Mouse (Mus musculus): ENCODE measurements around the gene Arhgef18. TPM values are rescaled to one million over a fixed set of nuclear protein-coding genes. Genes with fewer than 3 reads are reported as not detected.

Gene Arhgef18
- polyA plus RNA-seq, 1 experiment from 2014 or later = 9.3 TPM

GRCm38 (mm10) chr8:3397597-3397996 is 4.8 kb downstream of the Arhgef18 start:
- Histone ChIP-seq H3K27me3 (no peaks in the 10 kb centered on the region), H3K27ac (replicated peaks) (no peak overlapping the region), H3K4me1 (peaks cover 21% of the 10 kb centered on the region), H3K4me3 (replicated peaks) (no peak overlapping the region), H3K9me3 (replicated peaks) (no peaks in the 10 kb centered on the region), H3K9ac (no peak overlapping the region), H3K4me2 (replicated peaks) (no peak overlapping the region), H3K36me3 (0 out of 2 replicates have a peak, but pooled peaks cover 8% of the 10 kb centered on the region)
- 88% methylated on average over 3 of the region's 3 CpGs for WGBS
- no peak for ATAC-seq (ENCODE audit: insufficient number of reproducible peaks, low FRiP score, low TSS enrichment, low read depth)

GRCm38 (mm10) chr8:3400509-3400908 is 7.7 kb downstream of the Arhgef18 start:
- Histone ChIP-seq H3K27me3 (no peaks in the 10 kb centered on the region), H3K9ac (no peak overlapping the region), H3K27ac (replicated peaks) (no peak overlapping the region), H3K4me3 (replicated peaks) (no peak overlapping the region), H3K4me1 (no peaks in the 10 kb centered on the region; the same call in 1 of the 2 replicates), H3K36me3 (0 out of 2 replicates have a peak, but pooled peaks cover 8% of the 10 kb centered on the region), H3K9me3 (replicated peaks) (no peaks in the 10 kb centered on the region), H3K4me2 (replicated peaks) (no peak overlapping the region)
- 36% methylated on average over 2 of the region's 2 CpGs for WGBS
- ATAC-seq (ENCODE audit: insufficient number of reproducible peaks, low FRiP score, low TSS enrichment, low read depth) = no peak

GRCm38 (mm10) chr8:3407417-3407816 is 14.6 kb downstream of the Arhgef18 start:
- H3K27me3 ChIP-seq = no peaks in the 10 kb centered on the region
- 75% methylated on average over 3 of the region's 3 CpGs for WGBS

DNA sequence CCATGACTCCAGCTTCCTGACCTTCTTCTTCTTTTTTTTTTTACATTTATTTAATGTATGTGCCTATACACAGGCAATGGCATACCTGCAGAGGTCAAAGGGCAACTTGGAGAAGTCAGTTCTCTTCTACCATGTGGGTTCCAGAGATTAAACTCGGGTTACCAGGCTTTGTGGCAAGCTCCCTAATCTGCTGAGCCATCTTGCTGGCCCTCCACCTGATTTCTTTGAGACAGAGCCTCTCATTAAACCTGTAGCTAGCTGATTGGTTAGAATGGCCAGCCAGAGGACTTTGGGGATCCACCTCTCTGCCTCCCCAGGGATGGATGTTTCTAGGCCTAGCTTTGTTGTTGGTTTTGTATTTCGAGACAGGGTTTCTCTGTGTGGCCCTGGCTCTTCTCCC is 18.3 kb downstream of the Arhgef18 start:
- 79% methylated on average over 2 of the region's 2 CpGs for WGBS
- no peak overlapping the region for H3K9ac ChIP-seq
- H3K4me1 ChIP-seq = no peaks in the 10 kb centered on the region
- no peak overlapping the region for H3K4me3 ChIP-seq (replicated peaks)
- no peaks in the 10 kb centered on the region for H3K27me3 ChIP-seq
- ATAC-seq (ENCODE audit: insufficient number of reproducible peaks, low FRiP score, low TSS enrichment, low read depth) = no peak
- H3K36me3 ChIP-seq = no peaks in the 10 kb centered on the region
- H3K27ac ChIP-seq (replicated peaks) = no peak overlapping the region
- no peaks in the 10 kb centered on the region for H3K9me3 ChIP-seq (replicated peaks)
- H3K4me2 ChIP-seq (replicated peaks) = no peak overlapping the region

More at GRCm38 (mm10) chr8:3407417-3407816, 14.6 kb downstream of the Arhgef18 start:
- H3K4me2 ChIP-seq (replicated peaks) = no peak overlapping the region
- no peak overlapping the region for H3K27ac ChIP-seq (replicated peaks)
- no peak overlapping the region for H3K9ac ChIP-seq
- no peaks in the 10 kb centered on the region for H3K9me3 ChIP-seq (replicated peaks)
- no peaks in the 10 kb centered on the region for H3K4me1 ChIP-seq
- H3K36me3 ChIP-seq = no peaks in the 10 kb centered on the region
- H3K4me3 ChIP-seq (replicated peaks) = no peak overlapping the region
- no peak for ATAC-seq (ENCODE audit: insufficient number of reproducible peaks, low FRiP score, low TSS enrichment, low read depth)

DNA sequence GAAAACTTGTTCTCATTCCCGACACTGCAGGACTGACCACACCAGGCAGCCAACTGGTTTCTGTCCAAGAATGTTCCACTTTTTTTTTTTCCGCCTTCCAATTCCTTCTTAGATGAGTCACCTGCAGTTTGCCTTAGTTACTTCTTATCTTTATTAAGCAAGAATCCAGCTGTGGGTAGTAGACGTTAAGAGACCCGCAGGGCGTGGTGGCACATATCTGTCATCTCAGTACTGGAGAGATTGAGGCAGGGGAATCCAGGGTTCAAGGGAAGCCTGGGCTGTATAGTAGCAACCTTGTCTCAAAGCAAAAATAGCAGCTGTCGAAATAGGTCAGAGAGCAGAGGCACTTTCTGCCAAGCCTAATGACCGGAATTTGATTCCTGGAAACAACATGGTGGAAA is 19.1 kb downstream of the Arhgef18 start:
- H3K4me3 ChIP-seq (replicated peaks) = no peak overlapping the region
- no peaks in the 10 kb centered on the region for H3K36me3 ChIP-seq
- H3K9me3 ChIP-seq (replicated peaks) = no peaks in the 10 kb centered on the region
- H3K9ac ChIP-seq = no peak overlapping the region
- no peak overlapping the region for H3K4me2 ChIP-seq (replicated peaks)
- H3K4me1 ChIP-seq = peaks cover 1% of the 10 kb centered on the region; the same call in 1 of the 2 replicates
- ATAC-seq (ENCODE audit: insufficient number of reproducible peaks, low FRiP score, low TSS enrichment, low read depth) = no peak
- WGBS = 80% methylated on average over 7 of the region's 7 CpGs
- H3K27me3 ChIP-seq = no peaks in the 10 kb centered on the region
- H3K27ac ChIP-seq (replicated peaks) = no peak overlapping the region

DNA sequence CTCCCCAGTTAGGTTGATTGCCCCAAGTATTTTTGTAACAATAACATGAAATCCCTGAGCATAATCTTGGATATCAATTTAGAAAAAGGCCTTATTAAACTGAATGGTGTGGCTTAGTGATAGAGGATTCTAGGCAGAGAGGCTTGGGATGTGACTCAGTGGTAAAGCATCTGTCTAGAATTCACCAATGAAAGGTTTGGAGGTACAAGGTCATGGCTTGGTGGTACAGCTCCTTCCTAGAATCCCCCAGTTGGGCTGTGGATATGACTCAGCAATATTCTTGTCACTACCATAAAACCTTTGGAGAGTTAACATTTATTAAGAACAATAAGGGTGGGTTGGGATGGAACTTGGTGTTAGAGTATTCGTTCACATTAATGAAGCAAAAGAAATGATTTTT is 20.0 kb downstream of the Arhgef18 start:
- no peak overlapping the region for H3K4me2 ChIP-seq (replicated peaks)
- H3K36me3 ChIP-seq = no peaks in the 10 kb centered on the region
- no peaks in the 10 kb centered on the region for H3K9me3 ChIP-seq (replicated peaks)
- H3K4me3 ChIP-seq (replicated peaks) = no peak overlapping the region
- H3K27me3 ChIP-seq = no peaks in the 10 kb centered on the region
- WGBS = 97% methylated on average over 1 of the region's 1 CpGs
- peaks cover 10% of the 10 kb centered on the region for H3K4me1 ChIP-seq
- no peak for ATAC-seq (ENCODE audit: insufficient number of reproducible peaks, low FRiP score, low TSS enrichment, low read depth)
- H3K27ac ChIP-seq (replicated peaks) = no peak overlapping the region
- H3K9ac ChIP-seq = no peak overlapping the region

GRCm38 (mm10) chr8:3414639-3415190 is 21.9 kb downstream of the Arhgef18 start:
- Histone ChIP-seq H3K4me2 (replicated peaks) (no peak overlapping the region), H3K27me3 (no peaks in the 10 kb centered on the region), H3K9me3 (replicated peaks) (no peaks in the 10 kb centered on the region), H3K4me1 (peaks cover 17% of the 10 kb centered on the region), H3K36me3 (no peaks in the 10 kb centered on the region), H3K9ac (no peak overlapping the region), H3K27ac (replicated peaks) (no peak overlapping the region), H3K4me3 (replicated peaks) (no peak overlapping the region)
- no peak for ATAC-seq (ENCODE audit: insufficient number of reproducible peaks, low FRiP score, low TSS enrichment, low read depth)
- WGBS = 70% methylated on average over 6 of the region's 6 CpGs

DNA sequence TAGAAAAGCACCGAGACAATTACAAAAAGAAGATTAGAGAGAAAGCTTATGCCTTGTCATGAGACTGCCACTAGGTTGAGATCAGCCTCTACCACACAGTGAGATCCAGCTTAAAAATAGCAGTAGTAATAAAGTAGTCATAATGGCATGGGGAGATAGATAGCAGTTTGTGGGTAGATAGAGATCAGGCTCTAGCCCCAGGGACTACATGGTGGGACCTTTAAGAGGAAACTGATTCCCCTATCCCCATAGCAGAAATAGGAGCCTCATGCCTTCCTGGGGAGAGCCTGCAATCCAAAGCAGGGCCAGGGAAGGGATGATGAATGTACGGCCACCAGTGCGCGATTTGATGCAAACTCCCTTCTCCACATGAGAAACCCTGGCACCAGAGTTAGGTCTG is 22.5 kb downstream of the Arhgef18 start:
- Histone ChIP-seq H3K27me3 (no peaks in the 10 kb centered on the region), H3K9me3 (replicated peaks) (no peaks in the 10 kb centered on the region), H3K4me3 (replicated peaks) (no peak overlapping the region), H3K36me3 (no peaks in the 10 kb centered on the region), H3K4me2 (replicated peaks) (no peak overlapping the region), H3K4me1 (peaks cover 17% of the 10 kb centered on the region), H3K9ac (no peak overlapping the region), H3K27ac (replicated peaks) (no peak overlapping the region)
- 63% methylated on average over 4 of the region's 4 CpGs for WGBS
- no peak for ATAC-seq (ENCODE audit: insufficient number of reproducible peaks, low FRiP score, low TSS enrichment, low read depth)

DNA sequence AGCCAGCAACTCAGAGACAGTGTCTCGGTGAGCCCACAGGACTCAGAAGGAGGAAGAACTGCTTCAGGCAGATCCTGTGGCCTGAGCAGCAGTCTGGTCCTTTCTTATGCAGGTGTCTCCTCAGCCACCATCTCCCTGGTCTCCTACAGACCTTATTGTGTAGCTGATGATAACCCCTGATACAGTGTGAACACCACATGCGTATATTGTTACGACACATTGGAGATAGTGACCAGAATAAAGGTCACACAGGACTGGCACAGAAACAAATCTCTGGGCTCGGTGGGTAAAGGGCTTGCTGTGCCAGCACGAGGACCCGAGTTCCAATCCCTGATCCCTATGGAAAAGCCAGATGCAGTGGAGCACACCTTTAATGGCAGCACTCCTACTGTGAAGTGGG is 22.9 kb downstream of the Arhgef18 start:
- Histone ChIP-seq H3K27ac (replicated peaks) (no peak overlapping the region), H3K9ac (no peak overlapping the region), H3K9me3 (replicated peaks) (no peaks in the 10 kb centered on the region), H3K27me3 (no peaks in the 10 kb centered on the region), H3K4me3 (replicated peaks) (no peak overlapping the region), H3K4me1 (peaks cover 17% of the 10 kb centered on the region), H3K36me3 (no peaks in the 10 kb centered on the region), H3K4me2 (replicated peaks) (no peak overlapping the region)
- ATAC-seq (ENCODE audit: insufficient number of reproducible peaks, low FRiP score, low TSS enrichment, low read depth) = no peak
- 88% methylated on average over 6 of the region's 6 CpGs for WGBS

- ATAC-seq (ENCODE audit: insufficient number of reproducible peaks, low FRiP score, low TSS enrichment, low read depth) = no peak
Measured at GRCm38 (mm10) chr8:3416846-3417245, 24.0 kb downstream of the Arhgef18 start.

GRCm38 (mm10) chr8:3417455-3417854 is 24.6 kb downstream of the Arhgef18 start:
- peaks cover 17% of the 10 kb centered on the region for H3K4me1 ChIP-seq
- no peaks in the 10 kb centered on the region for H3K27me3 ChIP-seq
- no peak overlapping the region for H3K4me2 ChIP-seq (replicated peaks)
- no peaks in the 10 kb centered on the region for H3K36me3 ChIP-seq
- peak overlapping the region; percentile 39 for H3K27ac ChIP-seq (replicated peaks)
- 0 out of 2 replicates have a peak, but pooled peaks have one; percentile 16 for ATAC-seq (ENCODE audit: insufficient number of reproducible peaks, low FRiP score, low TSS enrichment, low read depth)
- 18% methylated on average over 8 of the region's 8 CpGs for WGBS
- no peak overlapping the region for H3K9ac ChIP-seq
- no peaks in the 10 kb centered on the region for H3K9me3 ChIP-seq (replicated peaks)
- no peak overlapping the region for H3K4me3 ChIP-seq (replicated peaks)

More at GRCm38 (mm10) chr8:3416846-3417245, 24.0 kb downstream of the Arhgef18 start:
- Histone ChIP-seq H3K4me2 (replicated peaks) (no peak overlapping the region), H3K4me3 (replicated peaks) (no peak overlapping the region), H3K4me1 (peaks cover 17% of the 10 kb centered on the region), H3K9me3 (replicated peaks) (no peaks in the 10 kb centered on the region), H3K36me3 (no peaks in the 10 kb centered on the region), H3K9ac (no peak overlapping the region), H3K27me3 (no peaks in the 10 kb centered on the region), H3K27ac (replicated peaks) (no peak overlapping the region)
- WGBS = 54% methylated on average over 4 of the region's 4 CpGs

GRCm38 (mm10) chr8:3418101-3418500 is 25.3 kb downstream of the Arhgef18 start:
- H3K27ac ChIP-seq (replicated peaks) = peak overlapping the region; percentile 39; the same call in 1 of the 2 replicates
- H3K9ac ChIP-seq = no peak overlapping the region
- no peak overlapping the region for H3K4me3 ChIP-seq (replicated peaks)
- H3K4me1 ChIP-seq = peaks cover 17% of the 10 kb centered on the region
- H3K9me3 ChIP-seq (replicated peaks) = no peaks in the 10 kb centered on the region
- 76% methylated on average over 1 of the region's 1 CpGs for WGBS
- ATAC-seq (ENCODE audit: insufficient number of reproducible peaks, low FRiP score, low TSS enrichment, low read depth) = no peak
- H3K36me3 ChIP-seq = no peaks in the 10 kb centered on the region
- H3K4me2 ChIP-seq (replicated peaks) = no peak overlapping the region
- H3K27me3 ChIP-seq = no peaks in the 10 kb centered on the region
